Mouse (Mus musculus): ENCODE measurements around the gene Camkk1.

DNA sequence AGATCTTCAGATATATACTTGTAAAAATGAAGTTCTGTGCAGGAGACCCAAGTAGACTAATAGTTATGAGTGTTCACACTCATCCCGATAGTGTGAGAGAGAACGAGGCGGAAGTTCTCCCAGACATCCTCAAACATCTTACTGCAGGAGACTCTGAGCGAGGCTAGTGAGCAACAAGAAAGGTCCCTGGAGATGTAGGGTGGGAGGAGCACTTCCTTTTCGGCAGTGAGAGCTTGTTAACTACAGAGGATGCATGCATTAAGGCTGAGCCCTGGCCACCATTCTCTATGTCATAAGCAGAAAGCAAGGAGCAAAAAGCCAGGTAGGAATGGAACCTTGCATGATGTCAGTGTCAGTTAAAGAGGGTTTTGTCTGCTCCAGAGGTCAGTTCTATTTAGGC is 31.6 kb upstream of the Camkk1 start:
- no peak for TF ChIP-seq CTCF (IDR thresholded peaks at IDR 0.05; ENCODE audit: borderline replicate concordance, extremely low read depth, insufficient read depth, insufficient read length)
- TF ChIP-seq POLR2A (IDR thresholded peaks at IDR 0.05; ENCODE audit: borderline replicate concordance, extremely low read depth, insufficient read depth, insufficient read length, poor library complexity, severe bottlenecking): no peak

All from brain, embryonic 14.5 days (tissue).